Mouse (Mus musculus) CH12.LX (cell line): ENCODE measurements at regions not wholly inside any gene's neighbourhood (a gene's known extent, or its start where the extent isn't known, plus 50 kb on each side); places are given as distances from the start of the nearest gene placed in this dataset.

Experiments
- BHLHE40 ChIP-seq: IDR thresholded peaks from 2 replicates; pipeline ENCODE4 v1.6.1; 2011; ENCODE audit warnings: mild to moderate bottlenecking, low read depth, low read length, improper control_type of control experiment
- CHD2 ChIP-seq: IDR thresholded peaks from 2 replicates; pipeline ENCODE4 v1.6.1; 2011; ENCODE audit warnings: low read length, improper control_type of control experiment
- CTCF ChIP-seq, 2 experiments: IDR thresholded peaks in 1 of 2; conservative IDR thresholded peaks in 1 of 2; 2 replicates each; pipeline ENCODE4 v1.5.1; 2011 to 2012; ENCODE audit warnings: low read depth in 2 of 2, low read length in 2 of 2, improper control_type of control experiment in 1 of 2, inconsistent platforms in 1 of 2, mild to moderate bottlenecking in 1 of 2, moderate library complexity in 1 of 2
- ELF1 ChIP-seq: IDR thresholded peaks from 2 replicates; pipeline ENCODE4 v1.6.1; 2014; ENCODE audit warnings: low read depth, mild to moderate bottlenecking, inconsistent platforms, low read length, improper control_type of control experiment
- EP300 ChIP-seq: IDR thresholded peaks from 2 replicates; pipeline ENCODE4 v1.6.1; 2011; ENCODE audit warnings: low read length, improper control_type of control experiment
- ETS1 ChIP-seq: conservative IDR thresholded peaks from 2 replicates; pipeline ENCODE4 v1.6.1; 2012; ENCODE audit warnings: low read depth, mild to moderate bottlenecking, inconsistent platforms, low read length, improper control_type of control experiment, moderate library complexity
- KAT2A ChIP-seq: IDR thresholded peaks from 2 replicates; pipeline ENCODE4 v1.6.1; 2012; ENCODE audit warnings: low read length, improper control_type of control experiment, inconsistent platforms; ENCODE audit not compliant: insufficient replicate concordance
- POLR2A ChIP-seq: IDR thresholded peaks from 2 replicates; pipeline ENCODE4 v1.6.1; 2011; ENCODE audit warnings: low read depth, mild to moderate bottlenecking, improper control_type of control experiment, low read length
- USF1 ChIP-seq: IDR thresholded peaks from 2 replicates; pipeline ENCODE4 v1.6.1; 2014; ENCODE audit warnings: low read depth, mild to moderate bottlenecking, inconsistent platforms, low read length, improper control_type of control experiment
- ZNF384 ChIP-seq: IDR thresholded peaks from 2 replicates; pipeline ENCODE4 v1.6.1; 2012; ENCODE audit warnings: low read depth, low read length, improper control_type of control experiment, inconsistent platforms

DNA sequence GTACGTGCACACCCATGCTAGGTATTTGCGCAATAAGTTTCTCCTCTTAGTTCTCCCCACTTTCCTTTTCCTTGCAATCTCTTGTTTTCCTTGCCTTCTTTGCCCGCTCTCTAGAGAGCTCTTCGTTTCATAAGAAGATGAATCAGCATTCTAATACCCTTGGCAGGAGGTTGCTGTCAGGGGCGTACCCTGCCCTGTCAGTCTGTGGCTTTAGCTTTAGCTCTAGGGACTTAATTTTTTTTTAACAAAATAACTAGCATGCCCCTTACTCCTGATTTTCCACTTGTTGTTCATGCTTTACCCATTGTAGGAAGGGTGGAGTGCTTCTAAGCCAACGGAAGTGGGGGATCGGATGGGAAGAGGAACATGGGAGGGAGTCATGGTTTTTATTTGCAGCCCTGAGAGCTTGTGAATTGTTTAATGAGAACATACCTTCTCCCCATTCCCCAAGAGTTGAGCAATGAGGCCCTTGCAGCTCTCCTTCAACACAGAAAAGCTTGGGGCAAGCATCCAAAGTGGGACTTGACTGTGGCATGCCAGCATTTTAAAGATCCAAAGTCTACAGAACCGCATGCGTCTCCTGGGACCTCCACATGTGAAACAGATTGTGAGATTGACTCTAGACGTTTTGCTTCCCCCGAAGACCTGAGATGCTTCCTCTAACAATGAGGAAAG lies 221.0 kb upstream of the Usp24 start:
- TF ChIP-seq ELF1, result no peak
- TF ChIP-seq ETS1, result no peak
- TF ChIP-seq BHLHE40, result no peak
- TF ChIP-seq CTCF (conservative IDR thresholded peaks at IDR 0.05 in 1 of 2, IDR thresholded peaks at IDR 0.05 in 1 of 2; ENCODE audit: low read depth in 2 of 2, low read length in 2 of 2), result no peak
- TF ChIP-seq EP300, result no peak
- no peak for TF ChIP-seq KAT2A
- no peak for TF ChIP-seq ZNF384
- no peak for TF ChIP-seq POLR2A
- no peak for TF ChIP-seq USF1
- TF ChIP-seq CHD2, result no peak
